Mouse (Mus musculus): ENCODE measurements around the gene Sepsecs. TPM values are rescaled to one million over a fixed set of nuclear protein-coding genes. Genes with fewer than 3 reads are reported as not detected.

Gene Sepsecs
- polyA plus RNA-seq, 1 experiment, result 9.9 TPM

- DNase-seq, result no peak
- WGBS, result 74% methylated on average over 4 of the region's 4 CpGs
- Histone ChIP-seq H3K27me3 (ENCODE audit: control insufficient read depth, insufficient read depth, low read length) (no peaks in the 10 kb centered on the region), H3K4me1 (ENCODE audit: control insufficient read depth, insufficient read depth, low read length) (no peaks in the 10 kb centered on the region), H3K4me3 (replicated peaks; ENCODE audit: insufficient read depth, low read depth, low read length) (no peak overlapping the region), H3K27ac (ENCODE audit: insufficient read depth, low read length) (no peak overlapping the region)
- TF ChIP-seq CTCF (IDR thresholded peaks at IDR 0.05; ENCODE audit: borderline replicate concordance, insufficient read depth, low read depth, low read length) (no peak), POLR2A (IDR thresholded peaks at IDR 0.05; ENCODE audit: borderline replicate concordance, insufficient read depth, low read length) (no peak)
Observed at GRCm38 (mm10) chr5:52681111-52681510, 11.6 kb upstream of the Sepsecs start.

- Histone ChIP-seq H3K27ac (ENCODE audit: insufficient read depth, low read length) (no peak overlapping the region), H3K4me1 (ENCODE audit: control insufficient read depth, insufficient read depth, low read length) (no peaks in the 10 kb centered on the region), H3K27me3 (ENCODE audit: control insufficient read depth, insufficient read depth, low read length) (no peaks in the 10 kb centered on the region), H3K4me3 (replicated peaks; ENCODE audit: insufficient read depth, low read depth, low read length) (no peak overlapping the region)
- 72% methylated on average over 4 of the region's 4 CpGs for WGBS
- TF ChIP-seq POLR2A (IDR thresholded peaks at IDR 0.05; ENCODE audit: borderline replicate concordance, insufficient read depth, low read length), result no peak
- no peak for TF ChIP-seq CTCF (IDR thresholded peaks at IDR 0.05; ENCODE audit: borderline replicate concordance, insufficient read depth, low read depth, low read length)
- no peak for DNase-seq
Observed at GRCm38 (mm10) chr5:52680191-52680590, 10.7 kb upstream of the Sepsecs start.

- no peak overlapping the region for H3K27ac ChIP-seq (ENCODE audit: insufficient read depth, low read length)
- no peak overlapping the region for H3K4me3 ChIP-seq (replicated peaks; ENCODE audit: insufficient read depth, low read depth, low read length)
- 83% methylated on average over 5 of the region's 5 CpGs for WGBS
- no peaks in the 10 kb centered on the region for H3K27me3 ChIP-seq (ENCODE audit: control insufficient read depth, insufficient read depth, low read length)
- TF ChIP-seq POLR2A (IDR thresholded peaks at IDR 0.05; ENCODE audit: borderline replicate concordance, insufficient read depth, low read length) (no peak), CTCF (IDR thresholded peaks at IDR 0.05; ENCODE audit: borderline replicate concordance, insufficient read depth, low read depth, low read length) (no peak)
- H3K4me1 ChIP-seq (ENCODE audit: control insufficient read depth, insufficient read depth, low read length), result no peaks in the 10 kb centered on the region
- no peak for DNase-seq
Observed at GRCm38 (mm10) chr5:52678498-52679070, 9.1 kb upstream of the Sepsecs start.

- TF ChIP-seq POLR2A (IDR thresholded peaks at IDR 0.05; ENCODE audit: borderline replicate concordance, insufficient read depth, low read length), result no peak
- no peak overlapping the region for H3K4me3 ChIP-seq (replicated peaks; ENCODE audit: insufficient read depth, low read depth, low read length)
- no peaks in the 10 kb centered on the region for H3K27me3 ChIP-seq (ENCODE audit: control insufficient read depth, insufficient read depth, low read length)
- DNase-seq, result no peak
- H3K4me1 ChIP-seq (ENCODE audit: control insufficient read depth, insufficient read depth, low read length), result no peaks in the 10 kb centered on the region
- WGBS, result 58% methylated on average over 3 of the region's 3 CpGs
- H3K27ac ChIP-seq (ENCODE audit: insufficient read depth, low read length), result no peak overlapping the region
Observed at GRCm38 (mm10) chr5:52677126-52677525, 7.6 kb upstream of the Sepsecs start.

GRCm38 (mm10) chr5:52674384-52675069 is 5.0 kb upstream of the Sepsecs start:
- TF ChIP-seq POLR2A (IDR thresholded peaks at IDR 0.05; ENCODE audit: borderline replicate concordance, insufficient read depth, low read length) (no peak), CTCF (IDR thresholded peaks at IDR 0.05; ENCODE audit: borderline replicate concordance, insufficient read depth, low read depth, low read length) (no peak)
- no peaks in the 10 kb centered on the region for H3K27me3 ChIP-seq (ENCODE audit: control insufficient read depth, insufficient read depth, low read length)
- H3K4me3 ChIP-seq (replicated peaks; ENCODE audit: insufficient read depth, low read depth, low read length), result no peak overlapping the region
- no peaks in the 10 kb centered on the region for H3K4me1 ChIP-seq (ENCODE audit: control insufficient read depth, insufficient read depth, low read length)
- no peak for DNase-seq
- no peak overlapping the region for H3K27ac ChIP-seq (ENCODE audit: insufficient read depth, low read length)
- WGBS, result 45% methylated on average over 4 of the region's 4 CpGs

GRCm38 (mm10) chr5:52673341-52673740 is 3.8 kb upstream of the Sepsecs start:
- no peak for DNase-seq
- no peaks in the 10 kb centered on the region for H3K4me1 ChIP-seq (ENCODE audit: control insufficient read depth, insufficient read depth, low read length)
- no peak for TF ChIP-seq CTCF (IDR thresholded peaks at IDR 0.05; ENCODE audit: borderline replicate concordance, insufficient read depth, low read depth, low read length)
- no peak for TF ChIP-seq POLR2A (IDR thresholded peaks at IDR 0.05; ENCODE audit: borderline replicate concordance, insufficient read depth, low read length)
- WGBS, result 21% methylated on average over 9 of the region's 9 CpGs
- H3K4me3 ChIP-seq (replicated peaks; ENCODE audit: insufficient read depth, low read depth, low read length), result no peak overlapping the region
- H3K27ac ChIP-seq (ENCODE audit: insufficient read depth, low read length), result no peak overlapping the region
- H3K27me3 ChIP-seq (ENCODE audit: control insufficient read depth, insufficient read depth, low read length), result no peaks in the 10 kb centered on the region

- H3K4me3 ChIP-seq (replicated peaks; ENCODE audit: insufficient read depth, low read depth, low read length), result no peak overlapping the region
- no peak overlapping the region for H3K27ac ChIP-seq (ENCODE audit: insufficient read depth, low read length)
- no peaks in the 10 kb centered on the region for H3K27me3 ChIP-seq (ENCODE audit: control insufficient read depth, insufficient read depth, low read length)
- TF ChIP-seq POLR2A (IDR thresholded peaks at IDR 0.05; ENCODE audit: borderline replicate concordance, insufficient read depth, low read length) (no peak), CTCF (IDR thresholded peaks at IDR 0.05; ENCODE audit: borderline replicate concordance, insufficient read depth, low read depth, low read length) (no peak)
- DNase-seq, result no peak
- WGBS, result 90% methylated on average over 3 of the region's 3 CpGs
- no peaks in the 10 kb centered on the region for H3K4me1 ChIP-seq (ENCODE audit: control insufficient read depth, insufficient read depth, low read length)
Observed at GRCm38 (mm10) chr5:52670745-52671144, 1.2 kb upstream of the Sepsecs start.

GRCm38 (mm10) chr5:52666766-52667165 is 2.7 kb downstream of the Sepsecs start:
- 75% methylated on average over 3 of the region's 3 CpGs for WGBS
- H3K4me3 ChIP-seq (replicated peaks; ENCODE audit: insufficient read depth, low read depth, low read length), result no peak overlapping the region

More at GRCm38 (mm10) chr5:52666766-52667165, 2.7 kb downstream of the Sepsecs start:
- Histone ChIP-seq H3K27ac (ENCODE audit: insufficient read depth, low read length) (no peak overlapping the region), H3K27me3 (ENCODE audit: control insufficient read depth, insufficient read depth, low read length) (no peaks in the 10 kb centered on the region), H3K4me1 (ENCODE audit: control insufficient read depth, insufficient read depth, low read length) (no peaks in the 10 kb centered on the region)
- no peak for DNase-seq
- TF ChIP-seq POLR2A (IDR thresholded peaks at IDR 0.05; ENCODE audit: borderline replicate concordance, insufficient read depth, low read length) (no peak), CTCF (IDR thresholded peaks at IDR 0.05; ENCODE audit: borderline replicate concordance, insufficient read depth, low read depth, low read length) (no peak)

All from cerebellum, adult 2 months (tissue).